Mouse (Mus musculus) heart, embryonic 14.5 days (tissue): ENCODE measurements around the gene Stag1. TPM values are rescaled to one million over a fixed set of nuclear protein-coding genes. Genes with fewer than 3 reads are reported as not detected.

Experiments used
- ATAC-seq: fragments of 200-750 bp; cut with Nextera tagmentation; 2 replicates; pipeline ENCODE4 v1.8.0; 2017; ENCODE audit warnings: low read depth, moderate TSS enrichment; ENCODE audit not compliant: insufficient number of reproducible peaks, insufficient read depth, low FRiP score
- H3K27ac ChIP-seq, 2 experiments: fragments of 200-500 bp in 1 of 2; fragments of 300-500 bp in 1 of 2; sonication (generic) in 1 of 2; replicated peaks in 1 of 2; 2 replicates each; pipeline ENCODE4 v1.5.1; 2012 to 2014; ENCODE audit warnings: low read depth in 2 of 2, low read length in 2 of 2, control low read depth in 1 of 2, mild to moderate bottlenecking in 1 of 2, mixed read lengths in 1 of 2; ENCODE audit not compliant: control insufficient read depth in 1 of 2, insufficient read depth in 1 of 2
- H3K27me3 ChIP-seq: fragments of 300-500 bp; sonication (generic); 2 replicates; pipeline ENCODE4 v1.6.1; 2014; ENCODE audit warnings: mild to moderate bottlenecking, low read length, control low read depth; ENCODE audit not compliant: control insufficient read depth, insufficient read depth
- H3K36me3 ChIP-seq: fragments of 300-500 bp; sonication (generic); 2 replicates; pipeline ENCODE4 v1.6.1; 2014; ENCODE audit warnings: mild to moderate bottlenecking, control low read depth, low read length, mixed read lengths; ENCODE audit not compliant: control insufficient read depth, insufficient read depth
- H3K4me1 ChIP-seq, 2 experiments: fragments of 200-500 bp in 1 of 2; fragments of 300-500 bp in 1 of 2; sonication (generic) in 1 of 2; 2 replicates each; pipeline ENCODE4 v1.6.1; 2012 to 2014; ENCODE audit warnings: low read length in 2 of 2, control low read depth in 1 of 2, mixed read lengths in 1 of 2; ENCODE audit not compliant: control insufficient read depth in 2 of 2, insufficient read depth in 2 of 2
- H3K4me2 ChIP-seq: fragments of 300-500 bp; sonication (generic); 2 replicates; pipeline ENCODE4 v1.6.1; 2014; ENCODE audit warnings: mild to moderate bottlenecking, low read length
- H3K4me3 ChIP-seq, 2 experiments: fragments of 200-500 bp in 1 of 2; fragments of 300-500 bp in 1 of 2; sonication (generic) in 1 of 2; 2 replicates each; pipeline ENCODE4 v1.5.1; 2012 to 2014; ENCODE audit warnings: low read length in 2 of 2, mild to moderate bottlenecking in 2 of 2, control low read depth in 1 of 2, low read depth in 1 of 2, moderate library complexity in 1 of 2; ENCODE audit not compliant: control insufficient read depth in 1 of 2, insufficient read depth in 1 of 2
- H3K9ac ChIP-seq: fragments of 300-500 bp; sonication (generic); 2 replicates; pipeline ENCODE4 v1.6.1; 2014; ENCODE audit warnings: mild to moderate bottlenecking, low read length
- H3K9me3 ChIP-seq: fragments of 300-500 bp; sonication (generic); 2 replicates; pipeline ENCODE4 v1.6.1; 2016; ENCODE audit warnings: low read length, control low read depth; ENCODE audit not compliant: control insufficient read depth
- WGBS: fragments of 180-500 bp; shearing (Covaris S2); extraction: QIAGEN DNeasy Blood & Tissue Kit; methylation state at CpG from one replicate; pipeline ENCODE4 v1.1.7; 2014; 5-methylcytosine and 5-hydroxymethylcytosine counted together
- polyA plus RNA-seq: library from polyadenylated mRNA; unstranded; fragments of >200 nt; fragmentation: Nextera tagmentation; extraction: Ambion mirVana; gene quantifications from 2 replicates; pipeline ENCODE4 v1.2.1, GENCODE M21; 2014

The Stag1 gene
- polyA plus RNA-seq, 1 experiment from 2014 or later: 34.8 TPM

GRCm38 (mm10) chr9:100991321-100991720 lies 393.7 kb downstream of the Stag1 start:
- H3K36me3 ChIP-seq: peaks cover 30% of the 10 kb centered on the region
- no peak overlapping the region for H3K27ac ChIP-seq
- no peak overlapping the region for H3K4me2 ChIP-seq

GRCm38 (mm10) chr9:100992191-100992590 lies 394.6 kb downstream of the Stag1 start:
- no peak overlapping the region for H3K9ac ChIP-seq
- H3K9me3 ChIP-seq: 0 out of 2 replicates have a peak, but pooled peaks cover 3% of the 10 kb centered on the region
- no peak overlapping the region for H3K4me2 ChIP-seq
- H3K4me3 ChIP-seq: no peak overlapping the region
- ATAC-seq: no peak
- H3K4me1 ChIP-seq: no peaks in the 10 kb centered on the region
- no peaks in the 10 kb centered on the region for H3K27me3 ChIP-seq
- peaks cover 30% of the 10 kb centered on the region for H3K36me3 ChIP-seq
- H3K27ac ChIP-seq: no peak overlapping the region
- WGBS: 87% methylated on average over 2 of the region's 2 CpGs

More at GRCm38 (mm10) chr9:100991321-100991720, 393.7 kb downstream of the Stag1 start:
- no peaks in the 10 kb centered on the region for H3K27me3 ChIP-seq
- H3K9ac ChIP-seq: no peak overlapping the region
- no peak overlapping the region for H3K4me3 ChIP-seq
- H3K9me3 ChIP-seq: 0 out of 2 replicates have a peak, but pooled peaks cover 3% of the 10 kb centered on the region
- 91% methylated on average over 2 of the region's 2 CpGs for WGBS
- H3K4me1 ChIP-seq: no peaks in the 10 kb centered on the region
- ATAC-seq: no peak

DNA sequence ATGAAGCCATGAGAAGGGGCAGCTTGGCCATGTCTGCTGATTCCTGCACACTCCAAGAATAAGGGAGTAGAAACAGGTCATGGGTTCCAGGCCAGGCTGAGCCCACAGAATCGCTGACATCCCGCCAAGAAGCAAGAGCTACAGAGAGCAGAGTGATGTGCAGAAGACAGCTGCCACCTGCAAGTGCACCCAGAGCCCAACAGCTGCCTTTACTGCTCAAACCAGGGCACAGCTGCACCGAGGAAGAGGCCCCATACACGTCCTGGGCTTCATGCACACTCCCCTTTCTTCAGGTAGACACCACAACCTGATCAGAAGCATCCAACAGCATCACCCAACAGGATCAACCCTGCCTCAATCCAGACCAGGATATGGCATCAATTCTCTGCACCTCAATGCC lies 396.3 kb downstream of the Stag1 start:
- Histone ChIP-seq H3K36me3 (peaks cover 35% of the 10 kb centered on the region), H3K9ac (no peak overlapping the region), H3K4me3 (no peak overlapping the region), H3K27me3 (no peaks in the 10 kb centered on the region), H3K27ac (no peak overlapping the region), H3K4me1 (no peaks in the 10 kb centered on the region), H3K9me3 (0 out of 2 replicates have a peak, but pooled peaks cover 2% of the 10 kb centered on the region), H3K4me2 (no peak overlapping the region)
- no peak for ATAC-seq
- 80% methylated on average over 4 of the region's 4 CpGs for WGBS

DNA sequence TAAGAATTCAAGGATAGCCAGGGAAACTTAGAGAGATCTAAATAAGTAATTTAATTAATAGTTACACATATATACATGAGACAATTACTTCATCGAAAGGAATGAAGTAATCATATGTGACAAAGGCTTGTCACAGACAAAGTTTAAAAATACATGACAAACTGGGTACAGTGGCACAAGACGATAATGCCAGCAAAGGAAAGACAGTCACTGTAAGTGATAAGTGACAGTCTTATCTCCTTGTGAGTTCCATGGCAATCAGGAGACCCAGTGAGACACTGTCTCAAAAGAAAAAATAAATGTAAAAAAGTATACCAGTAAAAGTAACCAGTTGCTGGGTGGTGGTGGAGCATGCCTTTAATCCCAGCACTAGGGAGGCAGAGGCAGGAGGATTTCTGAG lies 399.5 kb downstream of the Stag1 start:
- WGBS: 59% methylated on average over 2 of the region's 2 CpGs
- no peak overlapping the region for H3K9ac ChIP-seq
- 0 out of 2 replicates have a peak, but pooled peaks cover 2% of the 10 kb centered on the region for H3K9me3 ChIP-seq
- no peak overlapping the region for H3K4me2 ChIP-seq
- no peak overlapping the region for H3K27ac ChIP-seq
- no peaks in the 10 kb centered on the region for H3K27me3 ChIP-seq
- peaks cover 37% of the 10 kb centered on the region for H3K36me3 ChIP-seq
- H3K4me1 ChIP-seq: no peaks in the 10 kb centered on the region
- ATAC-seq: no peak
- no peak overlapping the region for H3K4me3 ChIP-seq

- Histone ChIP-seq H3K9ac (no peak overlapping the region), H3K36me3 (peaks cover 15% of the 10 kb centered on the region), H3K27me3 (no peaks in the 10 kb centered on the region), H3K27ac (no peak overlapping the region), H3K4me3 (no peak overlapping the region), H3K4me2 (no peak overlapping the region), H3K4me1 (no peaks in the 10 kb centered on the region), H3K9me3 (0 out of 2 replicates have a peak, but pooled peaks cover 12% of the 10 kb centered on the region)
- ATAC-seq: no peak
- WGBS: 88% methylated on average over 4 of the region's 4 CpGs
Measured at GRCm38 (mm10) chr9:101002053-101002452, 404.5 kb downstream of the Stag1 start.

- H3K36me3 ChIP-seq: peaks cover 15% of the 10 kb centered on the region
- no peaks in the 10 kb centered on the region for H3K27me3 ChIP-seq
- no peak overlapping the region for H3K4me2 ChIP-seq
- 94% methylated on average over 8 of the region's 8 CpGs for WGBS
- no peak overlapping the region for H3K9ac ChIP-seq
- no peak overlapping the region for H3K4me3 ChIP-seq
- no peak overlapping the region for H3K27ac ChIP-seq
- no peaks in the 10 kb centered on the region for H3K4me1 ChIP-seq
- no peak for ATAC-seq
- 0 out of 2 replicates have a peak, but pooled peaks cover 12% of the 10 kb centered on the region for H3K9me3 ChIP-seq
Measured at GRCm38 (mm10) chr9:101002841-101003240, 405.2 kb downstream of the Stag1 start.

DNA sequence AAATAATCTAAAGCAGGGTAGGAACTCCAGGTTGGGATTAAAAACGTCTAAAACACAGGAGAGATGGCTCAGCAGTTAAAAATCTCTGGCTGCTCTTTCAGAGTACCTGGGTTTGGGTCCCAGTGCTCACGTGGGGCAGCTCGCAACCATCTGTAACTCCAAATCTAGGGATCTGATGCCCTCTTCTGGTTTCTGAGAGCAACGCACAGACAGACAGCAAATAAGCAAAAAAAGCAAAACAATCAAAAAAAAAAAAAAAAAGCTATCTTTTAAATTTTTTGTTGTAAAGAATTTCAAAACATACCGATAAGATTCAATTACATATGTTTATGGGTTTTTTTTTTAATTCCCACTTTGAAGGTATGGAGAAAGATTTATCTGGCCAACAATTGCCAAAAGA lies 405.7 kb downstream of the Stag1 start:
- 89% methylated on average over 5 of the region's 5 CpGs for WGBS

GRCm38 (mm10) chr9:101005866-101006265 lies 408.3 kb downstream of the Stag1 start:
- Histone ChIP-seq H3K4me2 (no peak overlapping the region), H3K9me3 (0 out of 2 replicates have a peak, but pooled peaks cover 12% of the 10 kb centered on the region), H3K27ac (no peak overlapping the region), H3K4me3 (no peak overlapping the region), H3K27me3 (no peaks in the 10 kb centered on the region), H3K36me3 (peaks cover 1% of the 10 kb centered on the region; the same call in 1 of the 2 replicates), H3K4me1 (no peaks in the 10 kb centered on the region), H3K9ac (no peak overlapping the region)
- WGBS: 71% methylated on average over 4 of the region's 4 CpGs
- no peak for ATAC-seq

More for the DNA sequence above, 405.7 kb downstream of the Stag1 start:
- H3K9ac ChIP-seq: no peak overlapping the region
- no peak for ATAC-seq
- 0 out of 2 replicates have a peak, but pooled peaks cover 12% of the 10 kb centered on the region for H3K9me3 ChIP-seq
- H3K4me2 ChIP-seq: no peak overlapping the region
- H3K4me1 ChIP-seq: no peaks in the 10 kb centered on the region
- no peak overlapping the region for H3K27ac ChIP-seq
- no peaks in the 10 kb centered on the region for H3K27me3 ChIP-seq
- no peak overlapping the region for H3K4me3 ChIP-seq
- H3K36me3 ChIP-seq: peaks cover 14% of the 10 kb centered on the region
